Mouse (Mus musculus) 3T3-L1 (cell line): ENCODE results near the gene Abcc9.
A peak's percentile ranks its signal among the peaks of the same experiment; 100 is the strongest.

Source experiments
- DNase-seq: peaks from one replicate; pipeline ENCODE4 v3.0.0-alpha.2; 2015; ENCODE audit warnings: low read depth, low spot score

The Abcc9 gene

DNA sequence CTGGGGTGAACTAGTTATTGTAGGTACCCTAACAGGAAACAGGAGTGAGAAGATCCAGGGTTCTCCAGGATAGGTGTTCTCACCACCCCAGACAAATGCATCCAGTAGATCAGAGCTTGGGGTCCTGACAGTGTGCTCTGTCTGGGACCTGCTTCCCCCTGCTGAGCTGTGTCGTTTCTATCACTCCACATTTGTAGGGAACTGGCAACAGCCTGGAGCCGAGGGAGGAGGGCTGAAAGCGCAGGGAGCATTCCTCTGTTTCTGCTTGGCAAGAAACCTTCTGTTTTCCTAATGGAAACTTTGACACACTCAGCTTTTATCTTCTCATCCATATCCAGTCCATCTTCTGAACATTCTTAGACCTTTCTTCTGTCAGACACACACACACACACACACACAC is 85.5 kb downstream of the Abcc9 start:
- no peak for DNase-seq

DNA sequence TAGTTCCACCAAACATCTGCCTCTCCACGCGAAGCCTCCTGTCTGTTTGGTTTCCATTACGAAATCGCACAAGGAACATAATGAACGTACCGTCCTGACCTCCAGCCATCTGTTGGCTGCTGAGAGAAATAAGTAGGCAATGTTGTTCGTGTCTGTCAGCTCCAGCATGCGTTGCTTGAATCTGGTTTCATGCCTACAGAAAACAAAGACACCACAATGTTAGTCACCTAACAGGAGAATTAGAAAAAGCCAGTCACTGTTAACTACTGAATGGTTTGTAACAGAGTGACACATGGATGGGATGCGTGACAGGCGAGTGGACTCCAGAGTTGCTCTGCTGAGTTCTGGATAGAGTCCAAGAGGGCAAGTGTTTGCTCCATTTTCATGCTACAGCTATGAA is 87.8 kb downstream of the Abcc9 start:
- DNase-seq = no peak

DNA sequence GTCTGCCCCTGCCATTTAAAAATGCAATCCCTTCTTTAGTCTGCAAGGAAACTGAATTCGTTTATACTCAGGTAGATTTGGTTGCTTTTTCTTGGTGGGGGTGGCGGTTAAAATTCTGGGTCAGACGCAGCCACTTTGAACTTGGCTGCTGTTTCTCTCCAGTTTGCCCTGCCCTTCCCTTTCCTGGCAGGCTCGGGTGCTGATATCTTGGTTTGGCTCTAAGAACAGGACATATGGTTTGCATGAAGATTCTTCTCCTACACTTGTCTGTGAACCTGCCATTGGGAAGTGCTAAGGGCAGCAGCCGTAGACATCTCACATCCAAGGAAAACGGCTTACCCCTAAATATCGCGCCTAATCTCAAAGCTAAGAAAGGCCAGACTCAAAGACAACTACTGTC is 89.7 kb downstream of the Abcc9 start:
- DNase-seq = no peak

DNA sequence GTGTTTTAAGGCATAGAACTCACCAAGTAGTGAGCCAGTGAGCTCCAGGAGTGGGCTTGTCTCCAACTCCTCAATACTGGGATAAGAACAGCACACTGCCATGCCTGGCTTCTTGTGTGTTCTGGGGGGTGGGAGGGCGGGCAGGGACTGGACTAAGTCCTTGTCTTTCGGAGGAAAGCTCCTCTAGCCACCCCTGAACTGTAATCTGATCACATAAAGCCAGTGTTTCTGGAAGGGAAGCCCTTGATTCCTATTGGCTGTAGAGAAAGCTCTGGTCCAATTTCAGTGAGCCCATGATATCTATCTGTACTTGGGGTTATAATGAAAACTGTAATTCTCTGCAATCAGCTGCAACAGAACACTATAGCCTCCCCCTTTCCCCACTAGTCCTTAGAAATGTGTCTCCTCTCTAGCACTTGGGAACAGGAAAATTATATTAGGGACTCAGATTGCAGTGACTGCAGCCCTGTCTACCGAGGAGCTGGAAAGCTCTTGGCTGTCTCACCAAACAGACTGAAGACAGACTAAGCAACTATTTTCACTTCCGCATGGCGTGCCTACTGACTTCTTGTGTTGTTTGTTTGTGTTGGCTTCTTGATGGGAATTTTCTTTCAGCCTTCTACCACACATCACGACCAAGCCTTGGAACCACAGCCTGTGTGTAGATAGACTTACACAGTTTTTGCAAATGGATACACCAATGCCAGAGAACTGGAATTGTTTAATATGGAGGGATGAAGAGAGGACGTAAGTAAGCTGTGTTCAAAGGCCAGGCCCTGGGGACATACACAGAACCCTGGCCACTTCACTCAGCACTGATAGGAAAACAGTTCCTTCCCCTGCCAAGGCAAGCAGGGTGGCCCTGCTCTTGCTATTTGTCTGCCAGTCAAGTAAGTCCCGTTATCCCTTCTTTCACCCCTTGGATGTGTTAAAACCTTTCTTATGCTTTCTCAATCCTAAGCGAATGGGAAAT is 92.4 kb downstream of the Abcc9 start:
- no peak for DNase-seq

DNA sequence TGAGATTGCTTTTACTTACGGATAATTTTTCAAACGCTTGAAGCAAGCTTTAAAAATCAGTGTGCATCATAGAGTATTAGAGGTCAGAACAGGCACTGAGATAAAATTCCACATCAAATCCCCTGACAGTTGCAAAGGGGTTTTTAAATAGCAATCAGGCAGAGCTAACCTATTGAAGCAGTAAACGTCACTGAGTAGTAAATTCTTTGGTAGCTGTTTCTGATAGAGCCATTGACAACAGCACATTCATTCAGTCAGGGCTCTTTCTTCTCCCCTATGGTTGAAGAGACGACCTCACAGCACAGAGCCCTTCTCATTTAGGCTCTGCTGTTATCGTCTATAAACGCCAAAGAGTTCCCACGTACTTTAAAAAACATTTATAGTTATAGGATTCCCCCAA is 95.0 kb downstream of the Abcc9 start:
- no peak for DNase-seq

DNA sequence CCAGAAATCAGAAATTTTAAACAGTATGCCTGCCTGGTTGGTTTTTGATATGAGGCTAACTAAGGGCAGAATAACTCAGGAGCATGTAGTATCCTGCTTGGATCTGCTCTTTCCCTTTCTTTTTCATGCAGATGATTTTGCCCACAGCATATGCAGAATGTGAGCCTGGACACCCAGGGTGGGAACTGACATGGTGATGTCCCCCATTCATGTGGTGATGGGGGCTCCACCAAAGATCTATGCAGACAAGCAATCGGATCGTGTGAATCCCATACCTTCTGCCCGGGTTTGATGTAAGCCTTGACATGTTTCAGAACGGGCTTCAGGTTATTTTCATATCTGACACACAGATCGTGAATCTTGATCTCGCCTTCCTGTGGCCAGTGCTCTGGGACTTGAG is 99.3 kb downstream of the Abcc9 start:
- DNase-seq = no peak

DNA sequence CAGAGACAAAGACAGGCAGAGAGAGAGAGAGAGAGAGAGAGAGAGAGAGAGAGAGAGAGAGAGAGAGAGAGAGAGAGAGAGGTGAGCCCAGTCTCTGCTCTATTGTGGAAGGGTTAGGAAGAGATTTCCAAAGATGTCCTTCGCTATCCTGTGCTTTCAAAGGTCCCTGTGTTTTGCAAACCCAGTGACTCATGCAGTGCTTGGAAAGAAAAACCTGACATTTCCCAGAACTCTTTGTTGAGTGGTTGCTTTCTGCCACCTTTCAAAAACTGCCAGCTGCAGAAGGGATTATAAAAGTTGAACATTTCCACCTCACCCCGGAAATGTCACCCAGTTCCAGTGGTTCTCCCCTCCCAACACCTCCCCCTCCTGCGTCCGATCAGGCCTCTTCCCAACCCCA is 123.3 kb downstream of the Abcc9 start:
- DNase-seq = peak; percentile 19

DNA sequence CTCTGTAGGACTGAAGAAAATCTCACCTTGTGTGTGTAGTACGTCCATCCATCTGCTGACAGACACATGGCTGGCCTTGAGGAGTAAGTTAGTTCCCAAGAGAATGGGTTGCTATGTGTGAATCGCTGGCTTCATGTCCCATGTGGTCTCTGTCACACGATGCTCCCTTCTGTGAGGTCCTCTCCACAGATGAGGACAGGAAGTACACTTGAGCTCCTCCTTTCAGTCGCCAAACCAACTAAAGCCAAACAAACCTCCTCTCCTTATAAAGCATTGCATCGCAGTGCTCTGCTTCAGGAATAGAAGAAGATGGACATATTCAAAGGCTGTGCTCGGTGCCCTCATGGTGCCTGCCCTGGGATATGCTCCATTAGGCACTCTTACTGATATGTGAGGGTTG is 124.3 kb downstream of the Abcc9 start:
- no peak for DNase-seq

DNA sequence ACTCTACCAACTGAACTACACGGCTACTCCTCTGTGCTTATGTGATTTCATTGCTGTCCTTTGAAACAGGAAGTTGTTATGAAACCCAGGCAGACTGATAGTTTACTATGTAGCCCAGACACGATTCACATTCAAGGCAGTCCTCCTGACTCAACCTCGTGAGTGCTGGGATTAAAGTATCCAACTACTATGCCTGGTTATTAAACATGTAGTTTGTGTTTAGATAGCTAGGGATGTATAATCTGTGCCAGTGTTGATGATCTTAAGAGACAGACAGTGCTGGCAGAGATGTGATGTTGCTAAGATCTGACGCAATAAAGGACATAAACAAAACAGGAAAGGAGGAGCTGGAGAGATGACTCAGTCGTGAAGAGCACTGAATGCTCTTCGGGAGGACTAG is 129.2 kb downstream of the Abcc9 start:
- peak; percentile 22 for DNase-seq

DNA sequence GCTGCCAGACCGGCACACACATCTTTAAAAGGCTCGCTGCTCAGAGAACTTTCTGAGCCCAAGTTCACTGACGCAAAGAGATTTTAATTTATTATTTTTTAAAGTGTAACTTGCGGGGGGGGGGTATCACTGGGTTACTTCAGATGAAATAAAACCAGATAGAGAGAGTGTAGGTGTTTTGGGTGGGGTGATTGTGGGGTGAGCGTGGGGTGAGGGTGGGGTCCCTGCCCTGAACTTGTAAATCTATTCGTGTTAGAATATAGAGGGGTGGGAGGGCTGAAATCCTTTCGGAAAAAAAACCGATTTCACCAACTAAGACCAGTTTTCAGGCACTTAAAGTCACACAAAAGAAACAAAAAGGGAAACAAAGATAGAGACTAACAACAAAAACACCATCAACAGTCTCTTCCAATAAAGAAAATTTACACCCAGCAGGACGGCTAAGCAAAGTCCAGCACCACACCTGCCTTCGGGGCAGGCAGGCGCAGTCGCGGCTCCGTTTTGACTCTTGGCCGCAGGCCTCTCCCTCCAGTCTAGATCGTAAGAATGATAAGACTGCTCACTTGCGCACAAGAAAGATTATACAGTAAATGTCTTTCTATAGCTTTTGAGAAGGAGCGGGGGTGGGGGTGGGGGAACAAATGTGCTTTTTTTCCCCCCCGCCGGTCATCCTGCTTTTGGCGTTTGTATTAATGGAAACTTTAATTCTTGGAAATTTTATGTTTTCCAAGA is 130.3 kb downstream of the Abcc9 start:
- no peak for DNase-seq

DNA sequence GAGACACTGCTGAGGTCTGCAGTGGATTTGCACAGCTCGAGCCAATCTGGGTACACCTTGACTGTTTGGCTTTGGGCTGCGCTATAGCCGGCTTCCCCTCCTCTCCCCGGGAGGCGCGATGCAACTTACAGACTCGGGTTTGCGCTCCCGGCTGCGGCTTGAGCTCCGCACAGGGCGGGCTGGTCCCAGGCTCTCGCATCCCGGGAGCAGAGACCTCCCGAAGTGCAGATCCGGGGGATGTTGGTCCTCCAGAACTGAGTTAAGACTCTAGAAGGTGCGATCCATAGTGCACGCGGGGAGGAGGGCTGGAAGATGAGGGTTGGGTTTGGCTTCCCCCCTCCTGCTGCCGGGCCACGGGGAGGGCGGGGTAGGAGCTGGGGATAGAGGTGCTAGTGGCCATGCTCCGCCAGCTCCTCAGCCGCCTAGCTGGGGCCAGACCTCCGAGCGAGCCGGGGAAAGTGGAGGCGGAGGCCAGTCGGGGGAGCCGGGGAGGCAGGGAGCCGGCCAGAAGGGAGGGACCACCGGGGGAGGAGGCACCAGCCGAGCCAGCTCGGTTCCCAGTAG is 131.0 kb downstream of the Abcc9 start, which contains the start of gene Kcnj8:
Kcnj8 (minus strand) TSS at position 560 of the 564 bp plus-strand sequence.
- no peak for DNase-seq

DNA sequence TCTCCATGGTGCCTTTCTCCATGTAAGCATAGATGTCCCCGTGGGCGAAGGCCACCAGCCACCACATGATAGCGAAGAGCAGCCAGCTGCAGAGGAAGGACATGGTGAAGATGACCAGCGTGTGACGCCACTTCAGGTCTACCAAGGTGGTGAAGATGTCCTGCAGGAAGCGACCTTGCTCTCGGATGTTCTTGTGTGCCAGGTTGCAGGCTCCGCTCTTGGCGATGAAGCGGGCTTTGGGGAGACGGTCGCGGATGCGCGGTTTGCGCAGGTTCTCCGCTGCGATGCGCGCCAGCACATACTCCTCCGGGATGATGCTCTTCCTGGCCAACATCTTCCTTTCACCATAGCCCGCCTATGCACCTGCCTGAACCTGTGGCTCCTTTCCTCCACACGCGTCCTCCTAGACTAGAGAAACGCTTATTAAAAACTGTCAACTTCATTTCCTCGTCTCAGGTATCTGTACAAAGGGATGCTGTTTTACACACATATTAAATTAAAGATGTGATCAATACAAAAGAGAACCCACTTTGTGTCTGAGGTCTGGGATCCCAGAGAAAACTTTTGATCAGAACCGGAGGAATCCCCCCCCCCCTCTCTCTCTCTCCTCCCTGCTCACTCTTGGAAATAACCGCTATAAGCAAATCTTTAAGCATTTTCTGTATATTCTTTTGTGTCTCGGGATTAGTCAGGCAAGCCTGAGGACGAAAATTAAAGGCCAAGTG is 131.9 kb downstream of the Abcc9 start:
- no peak for DNase-seq

DNA sequence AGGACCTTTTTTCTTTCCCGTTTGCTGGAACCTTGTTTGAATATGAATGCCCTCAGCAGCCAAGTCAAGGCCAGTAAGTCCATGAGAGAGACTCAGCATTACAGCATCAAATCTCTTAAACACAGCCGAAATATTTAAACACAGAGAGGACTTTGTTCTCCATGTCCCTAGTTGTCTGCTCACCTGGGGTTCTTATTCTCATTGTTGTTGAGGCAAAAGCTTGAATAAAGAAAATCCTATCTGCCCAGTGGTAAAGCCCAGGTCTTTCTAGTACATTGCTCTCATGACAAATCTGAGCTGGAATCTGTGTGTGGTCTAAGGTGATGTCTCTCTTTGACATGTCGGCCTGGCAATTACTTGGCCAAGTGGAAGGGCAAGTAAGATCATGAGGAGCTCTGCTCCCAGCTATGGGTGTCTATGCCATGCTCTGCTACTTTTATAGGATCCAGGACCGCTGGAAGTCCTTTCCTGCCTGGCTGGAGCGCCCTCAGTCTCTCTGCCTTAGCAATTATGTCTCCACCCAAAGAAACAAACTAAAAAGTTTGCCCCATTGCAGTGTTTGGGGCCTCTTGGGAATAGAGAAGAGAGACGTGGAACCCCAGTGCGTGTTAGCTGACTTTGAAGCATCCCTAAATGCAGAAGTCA is 133.3 kb downstream of the Abcc9 start:
- DNase-seq = no peak

DNA sequence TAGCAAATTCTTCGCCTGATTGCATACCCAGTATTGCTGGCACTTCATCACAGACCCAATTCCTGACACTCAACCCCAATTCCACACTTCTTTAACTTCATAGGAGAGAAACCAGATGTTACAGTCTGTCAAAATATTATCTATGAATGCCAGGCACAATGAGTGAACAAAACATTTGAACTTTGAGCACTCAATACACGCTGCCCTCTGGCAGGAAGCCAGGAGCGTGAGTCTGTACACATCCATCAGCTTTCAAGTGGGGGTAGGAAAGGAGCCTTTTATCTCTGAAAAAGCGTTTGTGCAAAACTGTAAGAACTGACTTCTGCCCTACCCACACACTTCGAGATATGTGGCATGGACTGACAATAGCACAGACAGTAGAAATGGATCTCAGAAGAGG is 134.7 kb downstream of the Abcc9 start:
- peak; percentile 13 for DNase-seq

DNA sequence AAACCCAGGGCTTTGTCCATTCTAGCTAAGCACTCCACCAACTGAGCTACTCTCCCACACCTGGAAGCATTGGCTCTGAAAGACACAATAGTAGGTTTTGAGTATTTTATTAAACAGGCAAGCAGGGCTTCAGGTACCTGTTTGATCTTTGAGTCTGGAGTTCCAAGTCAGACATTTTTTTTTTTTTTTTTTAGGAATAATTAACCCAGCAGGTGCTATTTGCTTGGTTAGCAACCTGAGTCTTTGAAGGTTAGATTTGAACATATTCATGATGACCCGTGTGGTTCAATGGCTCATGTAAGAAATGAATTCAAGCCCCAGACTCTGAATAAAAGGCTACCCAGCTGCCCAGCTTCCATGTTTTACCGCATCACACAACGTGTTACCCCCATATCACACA is 137.4 kb downstream of the Abcc9 start:
- no peak for DNase-seq

DNA sequence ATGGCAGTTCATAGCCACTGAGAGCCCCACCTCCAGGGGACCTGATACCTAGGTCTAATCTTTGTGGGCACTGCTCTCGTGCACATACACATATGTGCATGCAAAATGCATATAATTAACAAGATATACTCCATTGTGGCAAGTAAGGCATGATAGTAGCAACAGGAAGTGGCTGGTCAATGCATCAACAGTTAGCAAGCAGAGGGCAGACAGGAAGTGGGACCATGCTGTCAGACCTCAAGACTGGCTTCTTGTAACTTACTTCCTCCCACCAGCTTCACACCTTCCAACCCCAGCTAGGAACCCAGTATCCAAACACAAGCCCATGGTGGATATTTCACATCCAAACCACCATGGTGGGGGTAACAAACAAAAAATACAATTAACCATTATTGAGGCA is 141.0 kb downstream of the Abcc9 start:
- DNase-seq = no peak

DNA sequence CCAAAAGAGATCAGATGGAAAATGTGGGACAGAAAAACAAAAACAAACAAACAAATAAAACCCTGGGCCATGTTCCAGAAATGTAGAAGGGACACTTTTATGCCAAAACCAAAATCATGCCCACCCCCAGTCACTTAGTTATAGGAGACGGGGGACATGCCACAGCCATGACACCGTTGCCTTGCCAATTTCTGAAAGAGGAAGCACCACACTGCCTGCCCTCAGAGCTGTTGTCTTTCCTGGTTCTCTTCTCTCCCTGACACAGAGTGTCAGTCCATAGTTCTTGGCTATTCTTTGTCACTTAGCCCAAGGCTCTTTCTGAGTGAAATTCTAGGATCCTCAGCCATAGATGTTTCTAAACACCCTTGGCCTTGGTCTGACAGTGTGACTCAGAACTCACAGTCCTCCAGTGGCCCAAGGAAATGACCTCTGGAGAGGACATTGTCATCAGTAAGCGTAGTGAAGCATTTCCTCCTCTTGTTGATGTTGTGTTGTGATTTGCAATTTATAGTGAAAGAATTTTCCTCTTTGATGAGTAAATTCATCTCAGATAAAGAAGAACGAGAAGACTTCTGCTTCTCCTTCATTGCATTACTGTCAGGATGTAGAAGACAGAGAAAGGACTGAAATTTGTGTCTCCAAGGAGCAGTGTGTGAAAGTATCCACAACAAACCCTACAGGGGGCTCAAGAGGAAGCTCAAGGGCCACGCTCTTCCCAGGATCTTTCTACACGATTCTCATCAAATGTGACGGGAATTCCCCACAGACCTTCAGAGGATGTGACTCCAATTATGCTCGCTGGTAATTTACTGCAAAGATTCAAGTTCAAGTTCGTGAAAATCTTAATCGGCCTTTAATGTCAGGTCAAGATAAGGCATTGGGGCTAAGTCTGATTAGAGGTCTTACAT is 143.1 kb downstream of the Abcc9 start:
- DNase-seq = no peak

DNA sequence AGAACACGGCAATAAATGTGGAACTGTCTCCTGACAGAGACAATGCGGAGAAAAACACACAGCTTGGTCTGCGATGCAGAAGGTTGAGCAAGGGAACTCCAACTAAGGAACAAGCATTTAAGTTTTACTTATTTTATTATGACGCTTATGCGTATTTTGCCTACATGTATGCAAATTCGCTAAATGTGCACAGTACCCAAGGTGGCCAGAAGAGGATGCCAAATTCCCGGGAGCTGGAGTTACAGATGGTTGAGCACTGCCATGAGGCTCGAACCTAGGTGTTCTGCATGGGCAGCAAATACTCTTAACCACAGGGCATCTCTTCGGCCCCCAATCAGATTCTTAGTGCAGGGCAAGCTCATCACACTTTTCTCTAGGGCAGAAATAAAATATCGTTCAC is 144.0 kb downstream of the Abcc9 start:
- DNase-seq = peak; percentile 25

DNA sequence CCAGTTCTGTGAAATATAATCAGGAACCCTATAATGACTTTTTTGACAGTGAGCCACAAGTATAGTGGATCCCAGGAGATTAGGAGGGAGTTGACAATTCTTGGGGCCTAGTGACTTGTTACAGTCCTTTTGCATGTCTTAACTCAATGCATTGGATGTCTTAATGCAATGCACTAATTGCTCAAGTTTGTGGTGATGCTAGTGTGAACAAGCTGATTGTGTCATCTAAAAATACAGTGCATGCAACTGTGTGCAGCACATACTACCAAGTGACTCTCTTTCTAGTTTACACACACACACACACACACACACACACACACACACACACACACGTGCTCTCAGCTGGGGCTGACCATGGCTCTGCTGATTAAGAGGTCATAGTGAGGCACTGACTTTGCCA is 146.1 kb downstream of the Abcc9 start:
- no peak for DNase-seq

DNA sequence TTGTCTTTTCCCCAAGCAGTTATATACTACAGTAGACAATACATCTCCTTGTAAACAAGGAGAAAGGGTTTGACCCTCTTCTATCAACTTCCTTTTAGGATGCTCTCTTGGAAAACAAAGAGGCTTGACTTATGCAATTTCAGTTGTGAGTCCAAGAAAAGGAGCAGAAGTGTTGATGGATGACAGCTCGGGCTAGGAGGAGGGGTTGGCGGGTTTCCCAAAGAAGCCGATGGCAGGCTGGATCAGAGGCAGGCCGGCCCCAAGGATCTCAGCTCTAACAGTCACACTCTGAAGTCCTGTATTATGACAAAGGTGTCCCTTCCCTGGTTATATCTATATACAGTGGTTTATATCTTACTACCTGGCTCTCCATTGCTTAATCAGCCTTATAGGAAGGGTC is 150.6 kb downstream of the Abcc9 start:
- no peak for DNase-seq
